Mouse (Mus musculus) embryonic facial prominence, embryonic 13.5 days (tissue): ENCODE measurements around the gene Tmem43. TPM values are rescaled to one million over a fixed set of nuclear protein-coding genes. Genes with fewer than 3 reads are reported as not detected.
"Not testable (repeated sequence)": the region's sequence is repeated elsewhere in the genome, so short reads cannot be mapped to it uniquely, and the experiment has no call there.

ENCODE experiments used
- ATAC-seq: fragments of 200-750 bp; cut with Nextera tagmentation; 2 replicates; pipeline ENCODE4 v1.8.0; 2017; ENCODE audit warnings: low read depth; ENCODE audit not compliant: insufficient number of reproducible peaks, insufficient read depth, low FRiP score, low TSS enrichment
- H3K27ac ChIP-seq: fragments of 300-500 bp; sonication (generic); 2 replicates; pipeline ENCODE4 v1.5.1; 2015; ENCODE audit warnings: moderate library complexity, mild to moderate bottlenecking, inconsistent platforms
- H3K27me3 ChIP-seq: fragments of 300-500 bp; sonication (generic); 2 replicates; pipeline ENCODE4 v1.6.1; 2015; ENCODE audit warnings: mild to moderate bottlenecking, inconsistent platforms
- H3K36me3 ChIP-seq: fragments of 300-500 bp; sonication (generic); 2 replicates; pipeline ENCODE4 v1.6.1; 2015; ENCODE audit warnings: mild to moderate bottlenecking, inconsistent platforms
- H3K4me1 ChIP-seq: fragments of 300-500 bp; sonication (generic); 2 replicates; pipeline ENCODE4 v1.6.1; 2015; ENCODE audit warnings: inconsistent platforms
- H3K4me2 ChIP-seq: fragments of 300-500 bp; sonication (generic); 2 replicates; pipeline ENCODE4 v1.6.1; 2015; ENCODE audit warnings: moderate library complexity, mild to moderate bottlenecking, inconsistent platforms
- H3K4me3 ChIP-seq: fragments of 300-500 bp; sonication (generic); 2 replicates; pipeline ENCODE4 v1.5.1; 2015; ENCODE audit warnings: mild to moderate bottlenecking, inconsistent platforms
- H3K9ac ChIP-seq: fragments of 300-500 bp; sonication (generic); 2 replicates; pipeline ENCODE4 v1.6.1; 2015; ENCODE audit warnings: mild to moderate bottlenecking, inconsistent platforms
- H3K9me3 ChIP-seq: fragments of 300-500 bp; sonication (generic); 2 replicates; pipeline ENCODE4 v1.6.1; 2016; ENCODE audit warnings: inconsistent platforms
- WGBS: fragments of 180-500 bp; shearing (Covaris S2); methylation state at CpG from one replicate; pipeline ENCODE4 v1.1.7; 2015; ENCODE audit warnings: mixed read lengths; 5-methylcytosine and 5-hydroxymethylcytosine counted together
- polyA plus RNA-seq: library from polyadenylated mRNA; unstranded; fragments of >200 nt; fragmentation: Nextera tagmentation; extraction: Ambion mirVana; gene quantifications from 2 replicates; pipeline ENCODE4 v1.2.1, GENCODE M21; 2015

Tmem43 gene
- polyA plus RNA-seq, 1 experiment from 2014 or later, result 61.7 TPM

- Histone ChIP-seq H3K4me2 (no peak overlapping the region), H3K4me3 (no peak overlapping the region), H3K36me3 (peaks cover 28% of the 10 kb centered on the region), H3K9ac (no peak overlapping the region), H3K4me1 (peaks cover 27% of the 10 kb centered on the region), H3K9me3 (no peaks in the 10 kb centered on the region), H3K27ac (no peak overlapping the region), H3K27me3 (no peaks in the 10 kb centered on the region)
- ATAC-seq, result no peak
- WGBS, result 92% methylated on average over 2 of the region's 2 CpGs
Observed at GRCm38 (mm10) chr6:91470712-91471111, 2.8 kb upstream of the Tmem43 start.

DNA sequence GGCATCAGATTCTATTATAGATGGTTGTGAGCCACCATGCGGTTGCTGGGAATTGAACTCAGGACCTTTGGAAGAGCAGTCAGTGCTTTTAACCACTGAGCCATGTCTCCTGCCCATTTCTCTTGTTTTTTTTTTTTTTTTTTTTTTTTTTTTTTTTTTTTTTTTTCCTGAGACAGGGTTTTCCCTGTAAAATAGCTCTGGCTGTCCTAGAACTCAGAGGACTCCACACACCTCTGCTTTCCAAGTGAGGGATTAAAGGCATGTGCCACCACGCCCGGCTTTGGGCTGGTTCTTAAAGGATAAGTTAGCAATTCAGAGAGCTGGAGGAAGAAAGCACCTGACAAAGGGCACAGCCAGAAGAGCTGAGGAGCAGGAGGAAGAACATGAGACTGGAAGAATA lies 2.1 kb upstream of the Tmem43 start:
- Histone ChIP-seq H3K4me2 (0 out of 2 replicates have a peak overlapping the region, but pooled peaks have one; percentile 63), H3K9ac (peak overlapping the region; percentile 87; the same call in 1 of the 2 replicates), H3K4me3 (0 out of 2 replicates have a peak overlapping the region, but pooled peaks have one; percentile 82), H3K36me3 (peaks cover 22% of the 10 kb centered on the region), H3K4me1 (peaks cover 27% of the 10 kb centered on the region)
- not testable (repeated sequence) for ATAC-seq, H3K9me3 ChIP-seq, H3K27ac ChIP-seq, H3K27me3 ChIP-seq
- WGBS, result 91% methylated on average over 3 of the region's 3 CpGs

GRCm38 (mm10) chr6:91472319-91472718 lies 1.2 kb upstream of the Tmem43 start:
- Histone ChIP-seq H3K27ac (peak overlapping the region; percentile 90), H3K9ac (peak overlapping the region; percentile 87), H3K36me3 (peaks cover 18% of the 10 kb centered on the region), H3K27me3 (no peaks in the 10 kb centered on the region), H3K4me2 (peak overlapping the region; percentile 63), H3K9me3 (no peaks in the 10 kb centered on the region), H3K4me1 (peaks cover 27% of the 10 kb centered on the region), H3K4me3 (peak overlapping the region; percentile 82)
- ATAC-seq, result no peak
- WGBS, result 26% methylated on average over 6 of the region's 6 CpGs

DNA sequence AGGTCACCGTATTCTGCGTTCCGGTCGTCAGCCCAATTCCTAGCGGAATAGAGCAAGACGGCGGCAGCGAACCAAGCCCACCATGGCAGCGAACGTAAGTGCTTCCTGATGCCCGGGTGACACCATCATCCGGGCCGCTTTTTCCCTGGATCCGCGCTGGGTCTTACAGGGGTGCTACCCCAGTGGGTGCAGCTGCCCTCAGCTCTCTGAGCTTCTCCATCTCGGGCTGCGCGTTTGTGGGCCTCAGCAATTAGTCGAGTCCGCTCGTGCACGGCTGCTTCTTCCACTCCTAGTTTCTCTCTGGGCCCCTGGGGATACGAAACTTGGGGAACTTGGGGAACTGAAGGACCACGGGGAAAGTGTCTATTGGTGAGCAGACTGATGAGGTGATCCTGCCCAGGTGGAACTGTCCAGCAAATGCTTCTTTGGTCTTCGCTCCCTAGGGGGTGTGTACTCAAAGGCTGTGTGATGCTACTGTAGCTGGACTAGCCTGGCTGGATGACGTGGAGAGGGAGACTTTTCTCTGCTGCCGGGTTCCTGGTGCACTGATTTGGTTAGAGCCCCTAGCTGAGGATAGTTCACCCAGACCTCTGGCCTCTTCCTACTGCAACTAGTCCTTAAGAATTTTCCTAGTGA lies 420 bp downstream of the Tmem43 start:
- Histone ChIP-seq H3K27me3 (no peaks in the 10 kb centered on the region), H3K9me3 (no peaks in the 10 kb centered on the region), H3K36me3 (peaks cover 24% of the 10 kb centered on the region), H3K9ac (peak overlapping the region; percentile 84), H3K4me2 (peak overlapping the region; percentile 65), H3K4me1 (peaks cover 27% of the 10 kb centered on the region), H3K4me3 (peak overlapping the region; percentile 82), H3K27ac (peak overlapping the region; percentile 90)
- peak; percentile 17; the same call in 1 of the 2 replicates for ATAC-seq
- WGBS, result under 1% methylated on average over 27 of the region's 27 CpGs

GRCm38 (mm10) chr6:91474441-91475190 lies 1.1 kb downstream of the Tmem43 start:
- WGBS, result 49% methylated on average over 9 of the region's 9 CpGs
- H3K9me3 ChIP-seq, result no peaks in the 10 kb centered on the region
- H3K4me3 ChIP-seq, result peak overlapping the region; percentile 82
- peaks cover 29% of the 10 kb centered on the region for H3K36me3 ChIP-seq
- H3K27me3 ChIP-seq, result no peaks in the 10 kb centered on the region
- no peak for ATAC-seq
- peak overlapping the region; percentile 84 for H3K9ac ChIP-seq
- H3K27ac ChIP-seq, result no peak overlapping the region
- peak overlapping the region; percentile 65 for H3K4me2 ChIP-seq
- peaks cover 27% of the 10 kb centered on the region for H3K4me1 ChIP-seq

DNA sequence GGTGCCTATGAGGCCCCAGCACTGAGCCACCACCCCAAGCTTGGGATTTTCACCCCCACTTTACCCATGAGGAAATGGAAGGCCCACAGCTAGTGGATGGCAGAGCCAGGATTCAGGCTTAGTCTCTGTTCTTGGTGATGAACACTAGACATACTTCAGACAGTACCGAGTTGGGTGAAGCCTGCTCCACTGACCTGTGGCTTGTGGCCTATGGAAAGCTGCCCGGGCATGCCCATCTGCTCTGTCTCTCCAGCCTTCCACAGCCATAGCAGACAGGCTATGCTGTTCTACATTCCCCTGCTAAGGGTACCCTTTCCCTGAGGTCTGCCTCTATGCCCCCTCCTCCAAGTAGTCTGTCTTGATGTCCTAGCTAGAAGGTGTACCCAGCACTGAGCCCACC lies 3.0 kb downstream of the Tmem43 start:
- Histone ChIP-seq H3K36me3 (peaks cover 48% of the 10 kb centered on the region), H3K9ac (no peak overlapping the region), H3K9me3 (no peaks in the 10 kb centered on the region), H3K4me3 (no peak overlapping the region), H3K27me3 (no peaks in the 10 kb centered on the region), H3K27ac (no peak overlapping the region), H3K4me2 (no peak overlapping the region), H3K4me1 (peaks cover 27% of the 10 kb centered on the region)
- no peak for ATAC-seq
- WGBS, result 92% methylated on average over 2 of the region's 2 CpGs

- no peaks in the 10 kb centered on the region for H3K9me3 ChIP-seq
- H3K27me3 ChIP-seq, result no peaks in the 10 kb centered on the region
- no peak overlapping the region for H3K27ac ChIP-seq
- ATAC-seq, result no peak
- peaks cover 99% of the 10 kb centered on the region for H3K36me3 ChIP-seq
- H3K4me2 ChIP-seq, result no peak overlapping the region
- H3K4me3 ChIP-seq, result no peak overlapping the region
- no peak overlapping the region for H3K9ac ChIP-seq
- H3K4me1 ChIP-seq, result no peaks in the 10 kb centered on the region
- WGBS, result 91% methylated on average over 2 of the region's 2 CpGs
Observed at GRCm38 (mm10) chr6:91483371-91483770, 9.9 kb downstream of the Tmem43 start.

- Histone ChIP-seq H3K27ac (no peak overlapping the region), H3K4me3 (no peak overlapping the region), H3K9me3 (no peaks in the 10 kb centered on the region), H3K36me3 (peaks cover 98% of the 10 kb centered on the region), H3K9ac (no peak overlapping the region), H3K27me3 (no peaks in the 10 kb centered on the region), H3K4me1 (no peaks in the 10 kb centered on the region), H3K4me2 (no peak overlapping the region)
- ATAC-seq, result no peak
- 91% methylated on average over 15 of the region's 15 CpGs for WGBS
Observed at GRCm38 (mm10) chr6:91486736-91487453, 13.4 kb downstream of the Tmem43 start.

DNA sequence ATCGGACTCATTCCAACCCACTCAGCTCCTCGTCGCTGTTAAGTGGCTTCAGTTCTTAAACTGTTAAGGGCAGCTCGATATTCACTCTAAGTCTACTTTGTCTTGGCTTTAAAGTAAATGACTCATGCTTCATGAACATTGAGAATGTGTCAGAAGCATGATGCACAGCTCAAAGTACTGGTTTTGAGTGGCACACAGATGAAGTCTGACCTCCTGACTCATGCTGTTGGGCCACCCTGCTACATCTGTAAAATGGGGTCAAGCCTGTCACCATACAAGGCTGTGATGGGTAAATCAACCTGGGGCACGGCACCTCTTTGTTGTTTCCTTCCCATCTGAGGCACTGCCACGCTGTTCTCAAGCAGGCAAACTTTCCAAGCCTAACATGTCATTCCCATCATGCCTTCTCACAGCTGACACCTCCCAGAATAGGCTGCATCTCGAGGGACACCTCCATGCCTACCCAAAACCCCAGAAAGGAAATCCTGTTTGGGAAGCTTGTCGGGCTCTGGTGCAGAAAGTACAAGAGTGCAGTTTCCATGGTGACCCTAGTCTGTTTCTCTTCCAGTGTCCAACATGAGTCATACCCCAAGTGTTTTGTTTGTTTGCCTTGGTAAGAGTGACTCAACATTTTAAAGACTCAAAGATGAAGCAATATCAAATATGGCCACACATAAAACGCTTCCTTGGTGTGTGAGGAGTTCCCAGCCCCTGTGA lies 15.2 kb downstream of the Tmem43 start:
- ATAC-seq, result no peak
- 82% methylated on average over 9 of the region's 9 CpGs for WGBS
- peaks cover 97% of the 10 kb centered on the region for H3K36me3 ChIP-seq

DNA sequence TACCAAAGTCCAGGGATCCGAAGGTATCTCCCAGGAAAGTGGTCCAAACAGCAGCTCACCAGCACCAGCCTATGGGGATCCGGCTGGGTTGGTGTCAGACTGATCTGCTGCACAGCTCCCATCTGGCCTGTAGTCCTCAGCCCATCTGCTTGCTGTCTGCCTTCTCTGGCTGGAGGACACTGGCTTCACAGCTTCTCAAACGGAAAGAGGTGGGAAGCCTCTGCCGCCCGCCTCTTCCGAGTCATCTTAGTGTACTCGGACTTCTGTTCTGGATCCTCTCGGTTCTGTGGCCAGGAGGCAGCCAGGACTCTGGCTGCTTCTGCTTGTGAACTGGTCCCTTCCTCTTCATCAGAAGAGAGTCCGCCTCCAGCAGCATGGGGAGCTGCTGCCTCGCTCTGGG lies 16.4 kb downstream of the Tmem43 start:
- ATAC-seq, result no peak
- H3K9me3 ChIP-seq, result no peaks in the 10 kb centered on the region
- H3K27me3 ChIP-seq, result no peaks in the 10 kb centered on the region
- H3K4me3 ChIP-seq, result no peak overlapping the region
- WGBS, result 85% methylated on average over 10 of the region's 10 CpGs
- no peak overlapping the region for H3K4me2 ChIP-seq
- H3K4me1 ChIP-seq, result no peaks in the 10 kb centered on the region
- peaks cover 95% of the 10 kb centered on the region for H3K36me3 ChIP-seq
- H3K9ac ChIP-seq, result no peak overlapping the region
- H3K27ac ChIP-seq, result no peak overlapping the region

More for the DNA sequence above, 15.2 kb downstream of the Tmem43 start:
- Histone ChIP-seq H3K4me3 (no peak overlapping the region), H3K4me2 (no peak overlapping the region), H3K9ac (no peak overlapping the region), H3K4me1 (no peaks in the 10 kb centered on the region), H3K27ac (no peak overlapping the region), H3K27me3 (no peaks in the 10 kb centered on the region), H3K9me3 (no peaks in the 10 kb centered on the region)

- Histone ChIP-seq H3K27me3 (no peaks in the 10 kb centered on the region), H3K9ac (no peak overlapping the region), H3K9me3 (no peaks in the 10 kb centered on the region), H3K4me2 (no peak overlapping the region), H3K4me1 (no peaks in the 10 kb centered on the region), H3K36me3 (peaks cover 95% of the 10 kb centered on the region), H3K27ac (no peak overlapping the region), H3K4me3 (no peak overlapping the region)
- whole genome bisulfite sequencing, result 66% methylated on average over 6 of the region's 6 CpGs
- ATAC-seq, result no peak
Observed at GRCm38 (mm10) chr6:91491004-91491403, 17.5 kb downstream of the Tmem43 start.
